Mouse (Mus musculus): ENCODE measurements around the gene Wnk2.
"Not testable (repeated sequence)": the region's sequence is repeated elsewhere in the genome, so short reads cannot be mapped to it uniquely, and the experiment has no call there.

The Wnk2 gene

GRCm38 (mm10) chr13:49093471-49093891 lies 54.3 kb downstream of the Wnk2 start:
- no peak for DNase-seq (ENCODE audit: low spot score)

GRCm38 (mm10) chr13:49092596-49092995 lies 55.2 kb downstream of the Wnk2 start:
- DNase-seq (ENCODE audit: low spot score) = no peak

DNA sequence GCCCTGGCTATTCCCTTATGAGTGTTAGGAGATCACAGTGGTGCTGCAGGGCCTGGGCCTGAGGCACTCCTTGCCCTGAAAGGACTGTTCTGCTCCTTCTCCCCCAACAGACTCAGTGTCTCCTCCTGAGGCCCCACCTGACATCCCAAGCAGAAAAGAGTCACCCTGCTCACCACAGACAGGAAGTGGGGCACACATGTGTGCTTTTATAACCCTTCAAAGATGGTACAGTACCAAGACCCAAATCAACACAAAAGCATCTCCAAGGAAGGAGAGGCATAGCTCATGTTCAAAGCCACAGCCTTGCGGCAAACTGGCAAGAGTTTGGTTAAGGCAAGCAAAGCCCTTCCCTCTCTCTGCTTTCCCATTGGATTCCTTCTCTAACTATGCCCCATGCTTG lies 57.6 kb downstream of the Wnk2 start:
- no peak for DNase-seq (ENCODE audit: low spot score)

DNA sequence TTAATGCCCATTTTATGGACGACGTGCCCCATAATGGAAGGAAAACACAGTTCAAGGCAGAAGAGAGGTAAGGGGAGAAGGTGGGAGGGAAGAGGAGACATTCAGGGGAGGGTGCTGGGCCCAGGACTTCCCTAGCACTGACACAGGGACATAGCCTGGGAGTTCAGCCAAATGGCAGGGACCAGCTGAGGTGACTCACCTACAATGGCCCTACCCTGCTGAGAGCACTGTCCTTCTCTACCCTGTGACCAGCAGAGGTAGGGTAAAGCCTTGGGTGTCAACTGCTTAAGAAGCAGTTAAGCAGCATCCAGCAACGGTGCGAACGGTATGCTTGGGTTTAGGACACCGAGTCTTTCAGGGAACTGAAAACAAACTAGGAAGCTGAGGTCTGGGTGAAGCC lies 58.9 kb downstream of the Wnk2 start:
- DNase-seq (ENCODE audit: low spot score) = no peak

DNA sequence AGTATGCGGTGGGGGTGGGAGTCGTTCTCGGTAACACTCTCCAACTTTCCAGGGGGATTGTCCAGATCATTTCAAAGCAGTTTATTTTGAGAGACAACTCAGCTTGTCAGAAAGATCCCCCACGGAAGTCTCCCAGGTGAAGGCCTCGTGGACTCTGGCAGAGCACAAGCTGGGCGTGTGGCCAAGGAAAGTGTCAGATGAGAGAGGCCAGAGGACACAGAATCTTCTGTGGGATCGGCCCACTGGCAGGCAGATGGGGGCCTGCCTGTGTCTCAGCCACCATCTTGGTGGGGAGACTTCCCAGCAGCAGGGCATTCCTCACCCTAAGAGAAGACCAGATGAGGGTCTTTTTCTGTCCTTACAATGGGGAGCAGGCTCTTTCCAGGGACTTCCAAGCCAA lies 60.4 kb downstream of the Wnk2 start:
- peak; percentile 67 for DNase-seq (ENCODE audit: low spot score)

DNA sequence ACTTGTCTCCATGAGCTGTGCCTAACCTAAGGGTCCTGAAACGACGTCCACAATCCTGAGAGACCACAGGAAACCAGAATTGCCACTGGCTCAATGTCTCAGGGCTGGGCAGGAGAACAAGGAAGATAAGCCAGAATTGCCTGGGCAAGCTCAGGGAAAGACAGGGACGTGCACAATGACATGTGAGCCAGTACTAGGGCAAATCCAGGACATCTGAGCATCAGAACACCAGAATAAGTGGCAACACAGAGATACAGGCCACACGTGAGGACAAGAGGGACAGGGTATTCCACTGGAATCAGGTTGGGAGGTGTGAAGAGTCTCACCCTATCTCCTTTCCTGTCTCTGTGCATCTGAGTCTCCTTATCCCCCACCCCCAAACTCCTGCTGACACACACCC lies 61.4 kb downstream of the Wnk2 start:
- DNase-seq (ENCODE audit: low spot score) = no peak

DNA sequence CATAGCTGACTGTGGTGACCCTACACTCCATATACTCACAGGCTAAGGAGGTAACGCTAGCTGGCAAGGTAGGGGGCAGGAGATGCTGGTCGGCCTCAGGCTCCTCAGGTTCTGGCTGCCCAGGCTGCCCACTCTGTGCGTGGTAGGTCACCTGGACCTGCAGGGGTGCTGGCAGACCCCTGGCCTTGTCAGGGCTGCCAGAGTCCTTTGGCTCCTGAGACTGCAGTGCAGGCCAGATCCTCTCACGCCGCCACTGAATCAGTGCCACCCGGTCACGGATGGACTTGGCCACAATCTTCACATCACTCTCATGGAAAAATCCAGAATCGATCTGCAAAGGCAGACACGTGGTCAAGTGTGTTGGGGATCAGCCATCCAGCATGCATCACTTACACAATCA lies 62.6 kb downstream of the Wnk2 start:
- no peak for DNase-seq (ENCODE audit: low spot score)

GRCm38 (mm10) chr13:49084781-49085180 lies 63.0 kb downstream of the Wnk2 start:
- no peak for DNase-seq (ENCODE audit: low spot score)

- no peak for DNase-seq (ENCODE audit: low spot score)
These were observed 63.9 kb downstream of the Wnk2 start for GRCm38 (mm10) chr13:49083941-49084340.

GRCm38 (mm10) chr13:49082151-49082879 lies 65.5 kb downstream of the Wnk2 start:
- DNase-seq (ENCODE audit: low spot score) = no peak

DNA sequence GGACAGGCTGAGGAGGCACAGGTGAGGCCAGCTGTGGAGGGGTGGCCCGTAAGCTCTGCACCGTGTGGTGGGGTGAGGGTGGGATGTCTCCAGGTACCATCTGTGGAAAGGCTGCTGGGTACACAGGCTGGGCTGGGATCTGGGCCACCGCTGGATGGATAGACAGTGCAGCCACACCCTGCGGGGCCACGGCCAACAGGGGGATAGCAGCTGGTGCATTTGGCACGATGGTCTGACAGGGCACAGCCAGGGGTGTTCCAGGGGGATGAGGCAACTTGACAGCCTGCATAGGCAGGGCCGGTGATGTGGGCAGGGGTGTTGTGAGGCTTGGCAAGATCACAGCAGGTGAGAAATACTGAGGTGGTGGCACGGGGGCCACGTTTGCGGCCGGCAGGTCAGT lies 71.6 kb downstream of the Wnk2 start:
- DNase-seq (ENCODE audit: low spot score) = no peak

GRCm38 (mm10) chr13:49075377-49075776 lies 72.4 kb downstream of the Wnk2 start:
- DNase-seq (ENCODE audit: low spot score) = no peak

- DNase-seq (ENCODE audit: low spot score) = no peak
These were observed 74.5 kb downstream of the Wnk2 start for GRCm38 (mm10) chr13:49073295-49073694.

DNA sequence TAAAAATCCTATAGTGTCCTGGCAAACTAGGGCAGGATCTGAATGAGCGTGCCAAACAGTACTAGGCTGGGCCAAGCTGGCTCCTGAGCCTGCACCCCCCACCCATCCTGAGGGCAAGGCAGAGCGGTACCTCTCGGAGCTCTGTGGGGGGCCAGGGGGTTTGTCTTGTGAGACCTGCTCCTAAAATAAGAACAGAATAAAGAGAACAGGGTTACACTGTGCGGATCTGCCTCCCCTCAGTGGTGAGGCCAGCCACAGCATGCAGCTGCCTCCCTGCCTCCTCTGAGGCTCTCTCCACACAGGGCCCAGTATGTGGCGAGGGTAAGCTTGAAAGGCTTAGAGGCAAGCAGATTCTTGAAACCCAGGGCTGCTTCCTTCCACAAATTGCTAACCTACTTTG lies 76.0 kb downstream of the Wnk2 start:
- no peak for DNase-seq (ENCODE audit: low spot score)

DNA sequence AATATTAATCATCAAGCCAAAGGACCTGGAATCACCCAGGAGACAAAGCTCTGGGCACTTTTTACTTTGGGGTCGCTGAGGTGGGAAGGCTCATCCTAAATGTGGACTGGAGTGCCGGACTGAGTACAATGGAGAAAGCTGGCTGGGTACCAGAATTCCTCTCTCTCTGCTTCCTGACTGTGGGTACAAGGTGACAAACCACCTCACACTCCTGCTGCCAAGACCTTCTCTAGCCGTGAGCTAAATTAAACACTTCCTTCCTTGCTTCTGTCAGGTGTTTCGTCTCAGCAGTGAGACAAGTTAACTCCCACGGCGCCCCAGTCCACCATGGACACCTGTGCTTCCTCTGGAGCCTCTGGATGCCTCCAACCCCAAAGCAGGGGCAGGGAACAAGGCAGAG lies 77.8 kb downstream of the Wnk2 start:
- no peak for DNase-seq (ENCODE audit: low spot score)

GRCm38 (mm10) chr13:49069393-49069792 lies 78.4 kb downstream of the Wnk2 start:
- DNase-seq (ENCODE audit: low spot score) = no peak

- DNase-seq (ENCODE audit: low spot score) = no peak
These were observed 83.6 kb downstream of the Wnk2 start for GRCm38 (mm10) chr13:49064257-49064656.

GRCm38 (mm10) chr13:49060456-49060855 lies 87.4 kb downstream of the Wnk2 start:
- no peak for DNase-seq (ENCODE audit: low spot score)

GRCm38 (mm10) chr13:49058528-49058927 lies 89.3 kb downstream of the Wnk2 start:
- DNase-seq (ENCODE audit: low spot score) = peak; percentile 62

GRCm38 (mm10) chr13:49056304-49056703 lies 91.5 kb downstream of the Wnk2 start:
- DNase-seq (ENCODE audit: low spot score) = no peak

DNA sequence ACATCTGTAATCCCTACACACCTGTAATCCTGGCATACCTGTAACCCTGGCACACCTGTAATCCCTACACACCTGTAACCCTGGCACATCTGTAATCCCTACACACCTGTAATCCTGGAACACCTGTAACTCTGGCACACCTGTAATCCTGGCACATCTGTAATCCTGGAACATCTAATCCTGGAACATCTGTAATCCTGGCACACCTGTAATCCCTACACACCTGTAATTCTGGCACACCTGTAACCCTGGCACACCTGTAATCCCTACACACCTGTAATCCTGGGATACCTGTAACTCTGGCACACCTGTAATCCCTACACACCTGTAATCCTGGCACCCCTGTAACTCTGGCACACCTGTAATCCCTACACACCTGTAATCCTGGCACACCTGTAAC lies 93.1 kb downstream of the Wnk2 start:
- not testable (repeated sequence) for DNase-seq (ENCODE audit: low spot score)

DNA sequence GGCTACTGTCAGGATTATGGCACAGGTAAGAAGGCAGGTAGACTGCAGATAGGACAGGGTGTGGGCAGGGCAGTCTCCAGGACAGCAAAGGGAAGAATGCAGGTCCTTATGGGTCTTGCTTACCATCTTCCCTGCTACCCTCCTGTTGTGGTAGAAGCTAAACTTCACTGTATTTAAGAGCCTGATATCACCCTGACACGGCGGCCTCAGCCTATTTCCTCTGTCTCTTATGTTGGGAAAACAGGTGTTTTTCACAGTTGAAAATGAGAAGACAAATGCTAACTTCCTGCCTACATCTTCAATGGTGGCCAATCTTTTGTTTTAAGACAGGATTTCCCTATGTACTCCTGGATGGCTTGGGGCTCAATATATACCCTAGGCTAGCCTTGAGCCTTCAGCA lies 94.5 kb downstream of the Wnk2 start:
- DNase-seq (ENCODE audit: low spot score) = no peak

DNA sequence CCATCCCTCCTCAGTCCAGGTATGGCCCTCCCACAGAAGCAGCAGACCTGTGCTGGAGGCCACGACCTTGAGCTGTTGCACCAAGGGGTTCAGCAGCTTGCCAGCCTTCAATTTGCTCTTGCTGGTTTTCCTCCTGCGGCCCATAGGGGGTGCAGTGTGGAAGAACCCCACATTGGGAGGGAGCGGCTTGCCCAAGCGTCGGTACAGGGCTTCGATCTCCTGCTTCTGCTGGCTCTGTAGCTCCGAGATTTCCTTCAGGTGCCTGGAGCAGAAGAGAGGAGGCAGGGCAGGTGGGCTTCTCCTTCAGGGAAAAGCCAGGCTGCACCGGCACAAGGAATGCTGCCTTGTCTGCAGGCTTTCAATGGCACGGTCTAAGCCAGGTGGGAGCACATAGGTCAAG lies 95.3 kb downstream of the Wnk2 start:
- no peak for DNase-seq (ENCODE audit: low spot score)

DNA sequence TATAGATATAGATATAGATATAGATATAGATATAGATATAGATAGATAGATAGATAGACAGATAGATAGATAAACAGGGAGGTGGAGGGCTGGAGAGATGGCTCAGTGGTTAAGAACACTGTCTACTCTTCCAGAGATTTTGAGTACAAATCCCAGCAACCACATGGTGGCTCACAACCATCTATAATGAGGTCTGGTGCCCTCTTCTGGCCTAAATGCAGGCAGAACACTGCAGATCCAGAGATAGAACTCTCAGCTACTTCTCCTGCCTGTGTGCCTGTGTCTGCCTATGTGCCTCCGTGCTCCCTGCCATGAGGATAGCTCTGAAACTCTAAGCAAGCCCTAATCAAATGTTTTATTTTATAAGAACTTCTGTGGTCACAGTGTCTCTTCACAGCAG lies 100.4 kb downstream of the Wnk2 start:
- DNase-seq (ENCODE audit: low spot score) = no peak

All from testis, postnatal 10 days (tissue).